Mouse (Mus musculus): ENCODE data around the gene Notch2. TPM values are rescaled to one million over a fixed set of nuclear protein-coding genes. Genes with fewer than 3 reads are reported as not detected.

The Notch2 gene
- polyA plus RNA-seq, 1 experiment = 49.4 TPM

- peak overlapping the region; percentile 98 for H3K27ac ChIP-seq (ENCODE audit: insufficient read depth, low read length)
- no peak for TF ChIP-seq POLR2A (IDR thresholded peaks at IDR 0.05; ENCODE audit: low read depth, low read length)
- no peak for TF ChIP-seq CTCF (IDR thresholded peaks at IDR 0.05; ENCODE audit: borderline replicate concordance, insufficient read depth, low read length)
- H3K4me1 ChIP-seq (ENCODE audit: control insufficient read depth, insufficient read depth, low read length) = peaks cover 39% of the 10 kb centered on the region
- H3K4me3 ChIP-seq (ENCODE audit: insufficient read depth, low read length) = no peak overlapping the region
Observed at GRCm38 (mm10) chr3:98025921-98026880, 12.9 kb downstream of the Notch2 start.

- TF ChIP-seq CTCF (IDR thresholded peaks at IDR 0.05; ENCODE audit: borderline replicate concordance, insufficient read depth, low read length) = no peak
- TF ChIP-seq POLR2A (IDR thresholded peaks at IDR 0.05; ENCODE audit: low read depth, low read length) = no peak
- H3K4me3 ChIP-seq (ENCODE audit: insufficient read depth, low read length) = no peak overlapping the region
- H3K4me1 ChIP-seq (ENCODE audit: control insufficient read depth, insufficient read depth, low read length) = peaks cover 39% of the 10 kb centered on the region
- peak overlapping the region; percentile 28 for H3K27ac ChIP-seq (ENCODE audit: insufficient read depth, low read length)
Observed at GRCm38 (mm10) chr3:98027371-98027774, 14.0 kb downstream of the Notch2 start.

DNA sequence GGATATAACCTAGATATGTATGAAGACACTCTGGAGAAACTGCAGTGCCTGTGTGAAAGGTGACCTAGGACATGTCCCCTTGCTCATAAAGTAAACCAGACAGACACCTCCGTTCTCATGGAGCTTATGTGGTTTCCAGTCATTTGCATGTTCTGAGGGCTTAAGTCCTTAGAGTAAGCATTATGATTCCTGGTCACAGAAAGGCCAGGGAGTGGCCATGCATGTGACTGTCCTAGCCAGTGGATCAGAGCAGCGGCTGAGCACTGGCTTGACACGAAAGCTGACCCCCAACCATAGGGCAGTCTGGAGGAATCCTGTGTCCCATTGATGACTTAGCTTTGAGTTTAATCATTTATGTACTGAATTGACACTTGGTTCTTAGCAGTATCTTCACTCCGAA, 14.7 kb downstream of the Notch2 start:
- no peak for TF ChIP-seq CTCF (IDR thresholded peaks at IDR 0.05; ENCODE audit: borderline replicate concordance, insufficient read depth, low read length)
- no peak for TF ChIP-seq POLR2A (IDR thresholded peaks at IDR 0.05; ENCODE audit: low read depth, low read length)
- Histone ChIP-seq H3K4me1 (ENCODE audit: control insufficient read depth, insufficient read depth, low read length) (peaks cover 41% of the 10 kb centered on the region), H3K4me3 (ENCODE audit: insufficient read depth, low read length) (no peak overlapping the region), H3K27ac (ENCODE audit: insufficient read depth, low read length) (no peak overlapping the region)

DNA sequence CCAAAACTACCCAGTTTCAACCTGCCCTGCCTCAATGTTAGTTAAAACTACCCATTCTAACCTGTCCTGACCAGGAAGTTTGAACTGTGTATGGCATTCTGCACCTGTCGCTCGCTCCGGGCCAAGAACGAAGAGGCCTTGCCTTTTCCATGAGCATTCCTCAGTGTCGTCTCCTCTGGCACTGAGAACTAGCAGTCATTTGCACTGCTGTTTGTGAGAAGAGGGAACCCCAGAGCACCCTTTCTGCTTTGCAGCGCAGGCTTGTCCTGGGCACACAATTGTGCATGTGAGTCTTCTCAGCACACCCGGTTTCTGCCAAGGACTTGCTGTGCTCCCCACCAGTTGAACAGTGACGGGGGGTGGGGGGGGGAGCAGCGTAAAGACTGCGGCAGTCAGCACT, 15.6 kb downstream of the Notch2 start:
- TF ChIP-seq CTCF (IDR thresholded peaks at IDR 0.05; ENCODE audit: borderline replicate concordance, insufficient read depth, low read length) (no peak), POLR2A (IDR thresholded peaks at IDR 0.05; ENCODE audit: low read depth, low read length) (no peak)
- no peak overlapping the region for H3K4me3 ChIP-seq (ENCODE audit: insufficient read depth, low read length)
- peaks cover 49% of the 10 kb centered on the region for H3K4me1 ChIP-seq (ENCODE audit: control insufficient read depth, insufficient read depth, low read length)
- no peak overlapping the region for H3K27ac ChIP-seq (ENCODE audit: insufficient read depth, low read length)

- H3K4me1 ChIP-seq (ENCODE audit: control insufficient read depth, insufficient read depth, low read length) = peaks cover 44% of the 10 kb centered on the region
- no peak overlapping the region for H3K27ac ChIP-seq (ENCODE audit: insufficient read depth, low read length)
- TF ChIP-seq POLR2A (IDR thresholded peaks at IDR 0.05; ENCODE audit: low read depth, low read length) (no peak), CTCF (IDR thresholded peaks at IDR 0.05; ENCODE audit: borderline replicate concordance, insufficient read depth, low read length) (no peak)
- H3K4me3 ChIP-seq (ENCODE audit: insufficient read depth, low read length) = no peak overlapping the region
Observed at GRCm38 (mm10) chr3:98031104-98031503, 17.8 kb downstream of the Notch2 start.

- TF ChIP-seq CTCF (IDR thresholded peaks at IDR 0.05; ENCODE audit: borderline replicate concordance, insufficient read depth, low read length) (no peak), POLR2A (IDR thresholded peaks at IDR 0.05; ENCODE audit: low read depth, low read length) (no peak)
- Histone ChIP-seq H3K4me1 (ENCODE audit: control insufficient read depth, insufficient read depth, low read length) (peaks cover 39% of the 10 kb centered on the region), H3K27ac (ENCODE audit: insufficient read depth, low read length) (no peak overlapping the region)
Observed at GRCm38 (mm10) chr3:98032191-98032590, 18.9 kb downstream of the Notch2 start.

DNA sequence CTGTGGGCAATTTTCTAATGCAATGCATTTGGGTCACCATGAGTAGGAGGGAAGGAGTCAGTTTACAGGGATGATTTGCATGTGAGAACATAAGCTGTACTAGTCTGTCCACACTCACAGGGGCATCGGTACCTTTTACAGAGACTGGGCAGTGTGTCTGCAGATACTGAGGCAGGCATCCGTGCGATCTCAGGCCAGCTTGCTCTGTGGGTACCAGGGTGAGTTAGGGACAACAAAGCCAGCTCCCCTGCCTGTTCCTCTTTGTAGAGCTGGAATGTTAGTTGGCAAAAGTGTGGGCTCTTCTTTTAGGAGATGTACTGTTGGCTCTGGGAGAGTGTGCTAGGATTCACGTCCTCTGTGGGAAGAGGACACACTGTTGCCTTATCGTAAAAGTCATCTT, 19.6 kb downstream of the Notch2 start:
- Histone ChIP-seq H3K4me3 (ENCODE audit: insufficient read depth, low read length) (no peak overlapping the region), H3K27ac (ENCODE audit: insufficient read depth, low read length) (no peak overlapping the region), H3K4me1 (ENCODE audit: control insufficient read depth, insufficient read depth, low read length) (peaks cover 36% of the 10 kb centered on the region)
- TF ChIP-seq CTCF (IDR thresholded peaks at IDR 0.05; ENCODE audit: borderline replicate concordance, insufficient read depth, low read length) = no peak
- TF ChIP-seq POLR2A (IDR thresholded peaks at IDR 0.05; ENCODE audit: low read depth, low read length) = no peak

More at GRCm38 (mm10) chr3:98032191-98032590, 18.9 kb downstream of the Notch2 start:
- no peak overlapping the region for H3K4me3 ChIP-seq (ENCODE audit: insufficient read depth, low read length)

GRCm38 (mm10) chr3:98034622-98035593, 21.6 kb downstream of the Notch2 start:
- TF ChIP-seq CTCF (IDR thresholded peaks at IDR 0.05; ENCODE audit: borderline replicate concordance, insufficient read depth, low read length) (no peak), POLR2A (IDR thresholded peaks at IDR 0.05; ENCODE audit: low read depth, low read length) (no peak)
- peaks cover 39% of the 10 kb centered on the region for H3K4me1 ChIP-seq (ENCODE audit: control insufficient read depth, insufficient read depth, low read length)
- H3K27ac ChIP-seq (ENCODE audit: insufficient read depth, low read length) = no peak overlapping the region
- no peak overlapping the region for H3K4me3 ChIP-seq (ENCODE audit: insufficient read depth, low read length)

GRCm38 (mm10) chr3:98036161-98036560, 22.8 kb downstream of the Notch2 start:
- Histone ChIP-seq H3K4me3 (ENCODE audit: insufficient read depth, low read length) (no peak overlapping the region), H3K27ac (ENCODE audit: insufficient read depth, low read length) (no peak overlapping the region), H3K4me1 (ENCODE audit: control insufficient read depth, insufficient read depth, low read length) (peaks cover 42% of the 10 kb centered on the region)
- no peak for TF ChIP-seq POLR2A (IDR thresholded peaks at IDR 0.05; ENCODE audit: low read depth, low read length)
- no peak for TF ChIP-seq CTCF (IDR thresholded peaks at IDR 0.05; ENCODE audit: borderline replicate concordance, insufficient read depth, low read length)
